Mouse (Mus musculus): ENCODE measurements around the gene Il1rl1. TPM values are rescaled to one million over a fixed set of nuclear protein-coding genes. Genes with fewer than 3 reads are reported as not detected.

Gene Il1rl1
- polyA plus RNA-seq, 1 experiment from 2014 or later, result 0.27 TPM

- Histone ChIP-seq H3K9me3 (ENCODE audit: control insufficient read depth, low read length) (no peaks in the 10 kb centered on the region), H3K27ac (ENCODE audit: low read depth, low read length) (no peak overlapping the region), H3K36me3 (ENCODE audit: control insufficient read depth, insufficient read depth, low read length) (no peaks in the 10 kb centered on the region), H3K9ac (ENCODE audit: low read depth, low read length) (no peak overlapping the region), H3K4me2 (replicated peaks; ENCODE audit: low read depth, low read length) (no peak overlapping the region), H3K4me3 (ENCODE audit: low read length) (no peak overlapping the region), H3K4me1 (ENCODE audit: control insufficient read depth, insufficient read depth, low read length) (no peaks in the 10 kb centered on the region), H3K27me3 (ENCODE audit: control insufficient read depth, insufficient read depth, low read length) (no peaks in the 10 kb centered on the region)
- no peak for ATAC-seq (ENCODE audit: low FRiP score, low TSS enrichment)
- WGBS, result 73% methylated on average over 7 of the region's 7 CpGs
Observed at GRCm38 (mm10) chr1:40404682-40405081, 24.7 kb upstream of the Il1rl1 start.

GRCm38 (mm10) chr1:40409882-40410281 is 19.5 kb upstream of the Il1rl1 start:
- no peak overlapping the region for H3K9ac ChIP-seq (ENCODE audit: low read depth, low read length)
- no peak overlapping the region for H3K27ac ChIP-seq (ENCODE audit: low read depth, low read length)
- WGBS, result 42% methylated on average over 1 of the region's 1 CpGs
- no peak overlapping the region for H3K4me3 ChIP-seq (ENCODE audit: low read length)
- no peak for ATAC-seq (ENCODE audit: low FRiP score, low TSS enrichment)
- H3K4me1 ChIP-seq (ENCODE audit: control insufficient read depth, insufficient read depth, low read length), result no peaks in the 10 kb centered on the region
- H3K27me3 ChIP-seq (ENCODE audit: control insufficient read depth, insufficient read depth, low read length), result no peaks in the 10 kb centered on the region
- no peaks in the 10 kb centered on the region for H3K9me3 ChIP-seq (ENCODE audit: control insufficient read depth, low read length)
- no peaks in the 10 kb centered on the region for H3K36me3 ChIP-seq (ENCODE audit: control insufficient read depth, insufficient read depth, low read length)
- no peak overlapping the region for H3K4me2 ChIP-seq (replicated peaks; ENCODE audit: low read depth, low read length)

GRCm38 (mm10) chr1:40413039-40413438 is 16.3 kb upstream of the Il1rl1 start:
- H3K27me3 ChIP-seq (ENCODE audit: control insufficient read depth, insufficient read depth, low read length), result no peaks in the 10 kb centered on the region
- H3K4me2 ChIP-seq (replicated peaks; ENCODE audit: low read depth, low read length), result no peak overlapping the region
- no peak for ATAC-seq (ENCODE audit: low FRiP score, low TSS enrichment)
- no peaks in the 10 kb centered on the region for H3K36me3 ChIP-seq (ENCODE audit: control insufficient read depth, insufficient read depth, low read length)
- no peak overlapping the region for H3K9ac ChIP-seq (ENCODE audit: low read depth, low read length)
- no peaks in the 10 kb centered on the region for H3K4me1 ChIP-seq (ENCODE audit: control insufficient read depth, insufficient read depth, low read length)
- WGBS, result 96% methylated on average over 1 of the region's 1 CpGs
- H3K9me3 ChIP-seq (ENCODE audit: control insufficient read depth, low read length), result no peaks in the 10 kb centered on the region
- H3K27ac ChIP-seq (ENCODE audit: low read depth, low read length), result no peak overlapping the region
- H3K4me3 ChIP-seq (ENCODE audit: low read length), result no peak overlapping the region

- H3K4me1 ChIP-seq (ENCODE audit: control insufficient read depth, insufficient read depth, low read length), result no peaks in the 10 kb centered on the region
- no peak overlapping the region for H3K27ac ChIP-seq (ENCODE audit: low read depth, low read length)
- H3K9ac ChIP-seq (ENCODE audit: low read depth, low read length), result no peak overlapping the region
- 91% methylated on average over 7 of the region's 7 CpGs for whole genome bisulfite sequencing
- H3K4me2 ChIP-seq (replicated peaks; ENCODE audit: low read depth, low read length), result no peak overlapping the region
- no peak for ATAC-seq (ENCODE audit: low FRiP score, low TSS enrichment)
- H3K27me3 ChIP-seq (ENCODE audit: control insufficient read depth, insufficient read depth, low read length), result no peaks in the 10 kb centered on the region
- H3K36me3 ChIP-seq (ENCODE audit: control insufficient read depth, insufficient read depth, low read length), result no peaks in the 10 kb centered on the region
- H3K9me3 ChIP-seq (ENCODE audit: control insufficient read depth, low read length), result no peaks in the 10 kb centered on the region
- no peak overlapping the region for H3K4me3 ChIP-seq (ENCODE audit: low read length)
Observed at GRCm38 (mm10) chr1:40414276-40414675, 15.1 kb upstream of the Il1rl1 start.

GRCm38 (mm10) chr1:40414863-40415656 is 14.3 kb upstream of the Il1rl1 start:
- H3K36me3 ChIP-seq (ENCODE audit: control insufficient read depth, insufficient read depth, low read length), result no peaks in the 10 kb centered on the region
- no peaks in the 10 kb centered on the region for H3K4me1 ChIP-seq (ENCODE audit: control insufficient read depth, insufficient read depth, low read length)
- no peak overlapping the region for H3K27ac ChIP-seq (ENCODE audit: low read depth, low read length)
- no peak overlapping the region for H3K9ac ChIP-seq (ENCODE audit: low read depth, low read length)
- no peak overlapping the region for H3K4me2 ChIP-seq (replicated peaks; ENCODE audit: low read depth, low read length)
- no peak for ATAC-seq (ENCODE audit: low FRiP score, low TSS enrichment)
- no peak overlapping the region for H3K4me3 ChIP-seq (ENCODE audit: low read length)
- H3K27me3 ChIP-seq (ENCODE audit: control insufficient read depth, insufficient read depth, low read length), result no peaks in the 10 kb centered on the region
- 67% methylated on average over 7 of the region's 7 CpGs for WGBS
- H3K9me3 ChIP-seq (ENCODE audit: control insufficient read depth, low read length), result no peaks in the 10 kb centered on the region

- 82% methylated on average over 2 of the region's 2 CpGs for WGBS
- no peak for ATAC-seq (ENCODE audit: low FRiP score, low TSS enrichment)
- no peak overlapping the region for H3K27ac ChIP-seq (ENCODE audit: low read depth, low read length)
Observed at GRCm38 (mm10) chr1:40417034-40417433, 12.3 kb upstream of the Il1rl1 start.

GRCm38 (mm10) chr1:40418512-40418911 is 10.9 kb upstream of the Il1rl1 start:
- WGBS, result 77% methylated on average over 5 of the region's 5 CpGs
- ATAC-seq (ENCODE audit: low FRiP score, low TSS enrichment), result no peak
- Histone ChIP-seq H3K4me3 (ENCODE audit: low read length) (no peak overlapping the region), H3K27me3 (ENCODE audit: control insufficient read depth, insufficient read depth, low read length) (no peaks in the 10 kb centered on the region), H3K9me3 (ENCODE audit: control insufficient read depth, low read length) (no peaks in the 10 kb centered on the region), H3K9ac (ENCODE audit: low read depth, low read length) (no peak overlapping the region), H3K36me3 (ENCODE audit: control insufficient read depth, insufficient read depth, low read length) (no peaks in the 10 kb centered on the region), H3K4me2 (replicated peaks; ENCODE audit: low read depth, low read length) (no peak overlapping the region), H3K4me1 (ENCODE audit: control insufficient read depth, insufficient read depth, low read length) (no peaks in the 10 kb centered on the region), H3K27ac (ENCODE audit: low read depth, low read length) (no peak overlapping the region)

More at GRCm38 (mm10) chr1:40417034-40417433, 12.3 kb upstream of the Il1rl1 start:
- Histone ChIP-seq H3K27me3 (ENCODE audit: control insufficient read depth, insufficient read depth, low read length) (no peaks in the 10 kb centered on the region), H3K4me3 (ENCODE audit: low read length) (no peak overlapping the region), H3K4me1 (ENCODE audit: control insufficient read depth, insufficient read depth, low read length) (no peaks in the 10 kb centered on the region), H3K36me3 (ENCODE audit: control insufficient read depth, insufficient read depth, low read length) (no peaks in the 10 kb centered on the region), H3K9ac (ENCODE audit: low read depth, low read length) (no peak overlapping the region), H3K9me3 (ENCODE audit: control insufficient read depth, low read length) (no peaks in the 10 kb centered on the region), H3K4me2 (replicated peaks; ENCODE audit: low read depth, low read length) (no peak overlapping the region)

- H3K36me3 ChIP-seq (ENCODE audit: control insufficient read depth, insufficient read depth, low read length), result no peaks in the 10 kb centered on the region
- no peak overlapping the region for H3K9ac ChIP-seq (ENCODE audit: low read depth, low read length)
- no peak overlapping the region for H3K4me2 ChIP-seq (replicated peaks; ENCODE audit: low read depth, low read length)
- no peaks in the 10 kb centered on the region for H3K4me1 ChIP-seq (ENCODE audit: control insufficient read depth, insufficient read depth, low read length)
- no peak for ATAC-seq (ENCODE audit: low FRiP score, low TSS enrichment)
- H3K4me3 ChIP-seq (ENCODE audit: low read length), result no peak overlapping the region
- no peaks in the 10 kb centered on the region for H3K9me3 ChIP-seq (ENCODE audit: control insufficient read depth, low read length)
- WGBS, result 90% methylated on average over 6 of the region's 6 CpGs
- no peaks in the 10 kb centered on the region for H3K27me3 ChIP-seq (ENCODE audit: control insufficient read depth, insufficient read depth, low read length)
- H3K27ac ChIP-seq (ENCODE audit: low read depth, low read length), result no peak overlapping the region
Observed at GRCm38 (mm10) chr1:40423892-40424291, 5.5 kb upstream of the Il1rl1 start.

- Histone ChIP-seq H3K9ac (ENCODE audit: low read depth, low read length) (no peak overlapping the region), H3K27ac (ENCODE audit: low read depth, low read length) (no peak overlapping the region), H3K36me3 (ENCODE audit: control insufficient read depth, insufficient read depth, low read length) (no peaks in the 10 kb centered on the region), H3K4me3 (ENCODE audit: low read length) (no peak overlapping the region), H3K4me1 (ENCODE audit: control insufficient read depth, insufficient read depth, low read length) (no peaks in the 10 kb centered on the region), H3K9me3 (ENCODE audit: control insufficient read depth, low read length) (no peaks in the 10 kb centered on the region), H3K4me2 (replicated peaks; ENCODE audit: low read depth, low read length) (no peak overlapping the region), H3K27me3 (ENCODE audit: control insufficient read depth, insufficient read depth, low read length) (no peaks in the 10 kb centered on the region)
- no peak for ATAC-seq (ENCODE audit: low FRiP score, low TSS enrichment)
- WGBS, result 89% methylated on average over 9 of the region's 9 CpGs
Observed at GRCm38 (mm10) chr1:40427270-40427669, 2.1 kb upstream of the Il1rl1 start.
